Mouse (Mus musculus): ENCODE measurements around the gene Smtnl2. TPM values are rescaled to one million over a fixed set of nuclear protein-coding genes. Genes with fewer than 3 reads are reported as not detected.

Smtnl2 gene
- total RNA-seq, 1 experiment = 23.6 TPM

GRCm38 (mm10) chr11:72397811-72398525, 13.5 kb downstream of the Smtnl2 start:
- H3K4me1 ChIP-seq (ENCODE audit: control insufficient read depth in 2 of 2, insufficient read depth in 2 of 2, low read length in 2 of 2, poor library complexity in 1 of 2) = peaks cover 9 to 40% of the 10 kb centered on the region in 2 experiments
- TF ChIP-seq ZC3H11A (IDR thresholded peaks at IDR 0.05; ENCODE audit: borderline replicate concordance, low read depth, low read length) (no peak), ZNF384 (IDR thresholded peaks at IDR 0.05; ENCODE audit: low read depth, low read length) (no peak), MAFK (IDR thresholded peaks at IDR 0.05; ENCODE audit: insufficient read depth, low read depth, low read length) (no peak), CHD2 (IDR thresholded peaks at IDR 0.05; ENCODE audit: low read depth, low read length) (no peak), HCFC1 (IDR thresholded peaks at IDR 0.05; ENCODE audit: borderline replicate concordance, insufficient read depth, low read length) (no peak)
- no peaks in the 10 kb centered on the region for H3K9me3 ChIP-seq (ENCODE audit: control insufficient read depth, insufficient read depth, low read depth, low read length)
- H3K4me3 ChIP-seq (ENCODE audit: insufficient read depth in 1 of 2, low read depth in 1 of 2, low read length in 2 of 2, poor library complexity in 1 of 2, severe bottlenecking in 1 of 2) = no peak overlapping the region
- H3K36me3 ChIP-seq (ENCODE audit: control insufficient read depth, insufficient read depth, low read length, poor library complexity, severe bottlenecking) = peaks cover 46% of the 10 kb centered on the region
- H3K9ac ChIP-seq (ENCODE audit: insufficient read depth, low read depth, low read length, poor library complexity, severe bottlenecking) = no peak overlapping the region
- in situ Hi-C loops (cut with MboI; ENCODE audit: low sequenced_read_pairs in 2 of 2, unreplicated experiment in 2 of 2) = no loop called here
- DNase-seq (ENCODE audit: low read depth, low spot score) = no peak
- no peak overlapping the region for H3K27ac ChIP-seq (ENCODE audit: insufficient read depth, low read depth, low read length, poor library complexity, severe bottlenecking)

- Histone ChIP-seq H3K27ac (ENCODE audit: insufficient read depth, low read depth, low read length, poor library complexity, severe bottlenecking) (no peak overlapping the region), H3K4me1 (ENCODE audit: control insufficient read depth in 2 of 2, insufficient read depth in 2 of 2, low read length in 2 of 2, poor library complexity in 1 of 2) (peaks cover 6 to 33% of the 10 kb centered on the region in 2 experiments), H3K4me3 (ENCODE audit: insufficient read depth in 1 of 2, low read depth in 1 of 2, low read length in 2 of 2, poor library complexity in 1 of 2, severe bottlenecking in 1 of 2) (no peak overlapping the region), H3K36me3 (ENCODE audit: control insufficient read depth, insufficient read depth, low read length, poor library complexity, severe bottlenecking) (peaks cover 45% of the 10 kb centered on the region), H3K9me3 (ENCODE audit: control insufficient read depth, insufficient read depth, low read depth, low read length) (no peaks in the 10 kb centered on the region), H3K9ac (ENCODE audit: insufficient read depth, low read depth, low read length, poor library complexity, severe bottlenecking) (no peak overlapping the region)
- in situ Hi-C loops (cut with MboI; ENCODE audit: low sequenced_read_pairs in 2 of 2, unreplicated experiment in 2 of 2) = no loop called here
- TF ChIP-seq ZNF384 (IDR thresholded peaks at IDR 0.05; ENCODE audit: low read depth, low read length) = no peak
- TF ChIP-seq CHD2 (IDR thresholded peaks at IDR 0.05; ENCODE audit: low read depth, low read length) = no peak
- TF ChIP-seq MAFK (IDR thresholded peaks at IDR 0.05; ENCODE audit: insufficient read depth, low read depth, low read length) = no peak
- no peak for TF ChIP-seq HCFC1 (IDR thresholded peaks at IDR 0.05; ENCODE audit: borderline replicate concordance, insufficient read depth, low read length)
- no peak for TF ChIP-seq ZC3H11A (IDR thresholded peaks at IDR 0.05; ENCODE audit: borderline replicate concordance, low read depth, low read length)
- no peak for DNase-seq (ENCODE audit: low read depth, low spot score)
Observed at GRCm38 (mm10) chr11:72397072-72397471, 14.4 kb downstream of the Smtnl2 start.

GRCm38 (mm10) chr11:72396621-72397020, 14.9 kb downstream of the Smtnl2 start:
- no peak for DNase-seq (ENCODE audit: low read depth, low spot score)
- in situ Hi-C loops (cut with MboI; ENCODE audit: low sequenced_read_pairs in 2 of 2, unreplicated experiment in 2 of 2) = no loop called here
- Histone ChIP-seq H3K36me3 (ENCODE audit: control insufficient read depth, insufficient read depth, low read length, poor library complexity, severe bottlenecking) (peaks cover 45% of the 10 kb centered on the region), H3K4me1 (ENCODE audit: control insufficient read depth in 2 of 2, insufficient read depth in 2 of 2, low read length in 2 of 2, poor library complexity in 1 of 2) (peaks cover 4 to 31% of the 10 kb centered on the region in 2 experiments; a peak in 3 of 4 replicates), H3K4me3 (ENCODE audit: insufficient read depth in 1 of 2, low read depth in 1 of 2, low read length in 2 of 2, poor library complexity in 1 of 2, severe bottlenecking in 1 of 2) (no peak overlapping the region), H3K9ac (ENCODE audit: insufficient read depth, low read depth, low read length, poor library complexity, severe bottlenecking) (no peak overlapping the region), H3K9me3 (ENCODE audit: control insufficient read depth, insufficient read depth, low read depth, low read length) (no peaks in the 10 kb centered on the region), H3K27ac (ENCODE audit: insufficient read depth, low read depth, low read length, poor library complexity, severe bottlenecking) (no peak overlapping the region)
- TF ChIP-seq HCFC1 (IDR thresholded peaks at IDR 0.05; ENCODE audit: borderline replicate concordance, insufficient read depth, low read length) (no peak), ZNF384 (IDR thresholded peaks at IDR 0.05; ENCODE audit: low read depth, low read length) (no peak), CHD2 (IDR thresholded peaks at IDR 0.05; ENCODE audit: low read depth, low read length) (no peak), ZC3H11A (IDR thresholded peaks at IDR 0.05; ENCODE audit: borderline replicate concordance, low read depth, low read length) (no peak), MAFK (IDR thresholded peaks at IDR 0.05; ENCODE audit: insufficient read depth, low read depth, low read length) (no peak)

DNA sequence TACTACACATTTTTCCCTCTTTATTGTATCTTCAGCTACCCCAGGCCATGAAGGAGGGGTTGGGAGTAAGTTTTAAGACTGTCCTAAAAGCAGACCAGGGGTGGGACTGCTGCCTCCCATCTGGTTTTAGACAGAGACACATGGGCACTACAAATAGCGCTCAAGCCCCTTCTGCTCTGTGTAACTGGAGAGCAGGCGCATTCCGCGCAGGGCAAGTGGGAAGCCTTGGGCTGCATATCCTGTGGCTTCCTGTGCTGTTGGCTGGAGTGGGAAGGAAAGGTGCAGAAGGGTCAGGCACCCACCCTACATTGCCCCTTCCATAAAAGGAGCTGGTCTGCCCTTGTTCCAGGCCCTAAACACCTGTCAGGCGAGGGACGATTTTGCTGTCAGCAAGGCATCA, 15.9 kb downstream of the Smtnl2 start:
- no peak overlapping the region for H3K27ac ChIP-seq (ENCODE audit: insufficient read depth, low read depth, low read length, poor library complexity, severe bottlenecking)
- H3K4me3 ChIP-seq (ENCODE audit: insufficient read depth in 1 of 2, low read depth in 1 of 2, low read length in 2 of 2, poor library complexity in 1 of 2, severe bottlenecking in 1 of 2) = no peak overlapping the region
- in situ Hi-C loops (cut with MboI; ENCODE audit: low sequenced_read_pairs in 2 of 2, unreplicated experiment in 2 of 2) = no loop called here
- no peaks in the 10 kb centered on the region for H3K9me3 ChIP-seq (ENCODE audit: control insufficient read depth, insufficient read depth, low read depth, low read length)
- DNase-seq (ENCODE audit: low read depth, low spot score) = no peak
- peaks cover 47% of the 10 kb centered on the region for H3K36me3 ChIP-seq (ENCODE audit: control insufficient read depth, insufficient read depth, low read length, poor library complexity, severe bottlenecking)
- peaks cover 0 to 22% of the 10 kb centered on the region in 2 experiments; a peak in 2 of 4 replicates for H3K4me1 ChIP-seq (ENCODE audit: control insufficient read depth in 2 of 2, insufficient read depth in 2 of 2, low read length in 2 of 2, poor library complexity in 1 of 2)
- no peak for TF ChIP-seq ZC3H11A (IDR thresholded peaks at IDR 0.05; ENCODE audit: borderline replicate concordance, low read depth, low read length)
- TF ChIP-seq CHD2 (IDR thresholded peaks at IDR 0.05; ENCODE audit: low read depth, low read length) = no peak
- no peak for TF ChIP-seq HCFC1 (IDR thresholded peaks at IDR 0.05; ENCODE audit: borderline replicate concordance, insufficient read depth, low read length)
- TF ChIP-seq ZNF384 (IDR thresholded peaks at IDR 0.05; ENCODE audit: low read depth, low read length) = no peak
- TF ChIP-seq MAFK (IDR thresholded peaks at IDR 0.05; ENCODE audit: insufficient read depth, low read depth, low read length) = no peak
- no peak overlapping the region for H3K9ac ChIP-seq (ENCODE audit: insufficient read depth, low read depth, low read length, poor library complexity, severe bottlenecking)

Measured in ES-E14 (cell line).